Mouse (Mus musculus) urinary bladder, adult 18-20 months (tissue): ENCODE results near the gene Zp1.
A peak's percentile ranks its signal among the peaks of the same experiment; 100 is the strongest.

ENCODE experiments used
- DNase-seq, 2 experiments: peaks; one replicate each; pipeline ENCODE4 v3.0.0; 2022; ENCODE audit warnings: low spot score in 2 of 2, mixed read lengths in 2 of 2

Gene Zp1

DNA sequence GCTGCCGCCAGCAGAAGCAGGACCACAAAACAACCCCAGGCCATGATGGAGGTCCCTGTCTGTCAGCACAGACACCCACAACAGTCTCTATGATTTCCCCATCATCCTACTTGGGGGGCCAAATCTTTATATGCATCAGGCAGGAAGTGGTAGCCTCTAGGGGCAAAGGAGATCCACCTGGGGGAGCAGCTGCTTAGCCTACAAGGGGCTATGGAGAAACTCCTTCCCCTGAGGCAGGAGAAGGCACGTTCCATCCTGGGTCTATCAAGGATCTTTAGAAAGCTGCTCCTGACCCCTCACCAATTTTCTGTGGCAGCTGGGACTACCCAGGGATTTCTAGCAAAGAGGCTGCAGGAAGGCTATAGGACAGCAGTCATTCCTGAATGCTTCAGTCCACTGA, at the start of gene Zp1:
TSS of gene Zp1 (minus strand) at position 101 of the 400 bp plus-strand sequence.
- no peak for DNase-seq

GRCm38 (mm10) chr19:10968578-10968977, 48.1 kb upstream of the Zp1 start:
- no peak for DNase-seq

DNA sequence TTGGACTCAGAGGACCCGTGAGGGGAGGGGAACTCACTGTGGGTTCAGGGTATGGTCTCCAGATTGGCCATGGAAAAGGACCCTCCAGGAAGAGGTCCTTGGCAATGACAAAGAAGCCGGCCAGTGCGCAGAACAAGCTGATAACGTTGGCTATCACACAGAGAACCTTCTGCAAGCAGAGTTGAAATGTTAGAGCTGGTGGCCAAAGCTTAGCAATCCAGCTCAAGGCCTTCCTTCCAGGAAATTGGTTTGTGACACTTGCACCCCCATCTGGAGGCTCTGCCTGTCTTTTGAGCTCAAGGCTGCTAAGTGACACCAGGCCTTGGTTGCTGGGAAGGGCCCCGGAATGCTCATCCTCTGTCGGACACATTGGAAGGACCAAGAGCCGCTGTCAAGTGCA, 45.3 kb upstream of the Zp1 start:
- DNase-seq: no peak

DNA sequence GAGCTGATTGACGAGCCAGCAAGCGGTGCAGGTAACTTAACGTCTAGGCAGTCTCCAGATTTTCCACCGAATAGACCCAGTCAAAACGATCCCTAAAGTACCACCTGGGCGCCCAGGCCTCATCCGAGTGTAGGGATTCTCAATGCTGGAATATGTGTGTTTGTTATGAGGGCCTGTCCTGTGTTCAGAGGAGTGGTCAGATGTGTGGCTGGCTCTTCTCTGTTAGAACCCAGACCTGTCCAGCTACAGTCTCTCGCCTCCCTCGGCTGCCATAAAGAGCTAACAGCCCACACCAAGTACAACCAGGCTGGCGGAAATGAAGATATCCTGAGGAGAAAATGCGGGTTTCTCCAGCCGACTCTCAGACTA, 39.5 kb upstream of the Zp1 start:
- DNase-seq: no peak

DNA sequence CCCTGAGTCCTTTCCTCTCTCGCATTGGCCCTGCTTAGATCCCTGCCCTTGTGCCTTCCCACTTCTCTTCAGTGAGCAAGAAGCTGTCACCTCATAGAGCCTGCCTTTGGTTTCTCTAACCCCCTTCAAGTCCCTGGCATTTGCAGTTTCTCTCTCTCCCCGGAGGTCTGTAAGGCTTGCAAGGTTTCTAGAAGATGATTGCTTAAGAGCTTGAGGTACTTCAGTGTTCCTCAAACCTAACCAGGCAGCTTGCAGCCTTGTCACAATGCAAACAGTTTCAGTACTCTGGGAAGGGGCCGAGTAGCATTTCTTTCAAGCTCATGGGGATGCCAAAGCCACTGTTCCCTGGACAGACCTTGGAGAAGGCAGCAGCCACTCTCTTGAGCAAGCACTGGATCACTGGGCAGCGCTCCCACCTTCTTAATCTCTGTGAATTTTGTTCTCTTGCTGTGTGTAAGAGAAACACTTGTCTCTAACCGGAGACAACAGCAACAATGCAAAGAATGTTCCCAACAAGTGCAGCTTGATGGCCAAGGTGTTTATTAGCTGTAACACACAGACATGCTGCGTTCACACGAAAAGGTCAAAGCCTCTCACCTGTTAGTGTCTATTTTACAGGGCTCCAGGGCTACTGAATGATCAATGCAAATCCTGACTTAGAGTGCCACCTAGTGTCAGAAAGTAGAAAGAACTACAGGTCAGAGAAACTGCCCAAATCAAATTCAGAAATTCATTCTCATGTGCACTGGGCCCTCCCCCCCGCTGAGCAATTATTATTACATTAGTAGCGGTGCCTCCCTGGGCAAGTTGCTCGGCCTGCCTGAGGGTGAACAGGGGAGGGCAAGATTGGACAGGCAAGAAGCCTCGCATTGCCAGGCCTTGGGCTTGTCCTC, 38.9 kb upstream of the Zp1 start:
- peak; percentile 28 to 53 for DNase-seq

- DNase-seq: no peak
Observed at GRCm38 (mm10) chr19:10952021-10952939, 31.8 kb upstream of the Zp1 start.

GRCm38 (mm10) chr19:10949558-10949957, 29.1 kb upstream of the Zp1 start:
- no peak for DNase-seq

DNA sequence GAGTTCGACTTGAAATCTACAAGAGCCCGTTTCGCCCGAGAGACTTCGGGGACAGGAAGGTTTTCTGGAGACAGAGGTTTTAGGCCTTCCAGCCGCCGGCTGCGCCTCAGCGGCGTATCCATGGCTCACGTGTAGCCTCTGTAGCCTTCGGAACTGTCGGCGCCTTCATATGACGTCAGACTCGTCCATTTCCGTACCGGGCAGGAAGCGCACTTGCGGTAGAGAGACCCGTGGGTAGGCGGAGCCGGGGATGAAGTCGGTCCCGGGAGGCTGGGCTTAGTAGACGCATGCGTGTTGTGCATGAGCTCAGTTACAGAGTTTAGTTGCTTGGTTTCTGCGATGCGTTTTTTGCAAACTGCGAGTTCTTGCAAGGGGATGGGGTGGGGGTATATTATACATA, 28.7 kb upstream of the Zp1 start, which contains the start of gene Ccdc86:
TSS of gene Ccdc86 (minus strand) at position 155 of the 400 bp plus-strand sequence.
- peak; percentile 87 to 92 for DNase-seq

DNA sequence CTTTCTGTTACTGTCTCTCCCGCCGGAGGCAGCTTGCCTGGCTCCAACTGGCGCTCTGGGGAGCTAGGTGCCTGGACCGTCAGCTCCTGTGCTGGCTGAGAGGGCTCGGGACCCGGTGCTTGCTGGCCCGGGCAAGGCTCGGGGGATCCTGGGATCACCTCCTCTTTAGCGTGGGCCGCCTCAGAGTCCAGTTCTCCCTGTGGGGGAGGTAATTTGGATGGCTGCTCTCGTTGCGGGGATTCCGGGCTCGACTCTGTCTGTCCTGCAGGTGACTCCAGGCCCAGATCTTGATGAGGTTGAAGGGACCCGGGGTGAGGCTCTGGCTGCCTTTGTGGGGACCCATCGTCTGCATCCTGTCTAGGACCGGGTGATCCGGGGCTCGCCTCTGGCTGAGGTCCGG, 28.0 kb upstream of the Zp1 start:
- no peak for DNase-seq

GRCm38 (mm10) chr19:10947219-10947618, 26.8 kb upstream of the Zp1 start:
- DNase-seq: no peak

DNA sequence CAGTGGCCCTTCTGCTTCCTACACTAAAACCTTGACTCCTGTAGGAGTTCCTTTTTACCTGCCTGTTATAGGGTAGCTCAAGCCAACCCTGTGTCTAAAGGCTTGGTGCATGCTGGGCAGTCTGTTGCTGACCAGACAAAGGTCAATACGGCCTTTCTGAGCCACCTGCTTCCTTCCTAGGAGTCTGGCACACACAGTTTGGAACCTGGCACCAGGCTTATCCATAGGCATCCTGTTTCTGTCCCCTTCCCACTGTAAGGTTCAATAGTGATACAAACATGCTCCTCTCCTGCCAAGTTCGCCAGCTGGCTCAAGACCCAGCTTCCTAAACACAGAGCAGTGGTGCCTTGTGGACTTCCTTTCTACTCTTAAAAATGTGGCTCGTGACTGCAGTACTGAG, 26.1 kb upstream of the Zp1 start:
- DNase-seq: no peak

DNA sequence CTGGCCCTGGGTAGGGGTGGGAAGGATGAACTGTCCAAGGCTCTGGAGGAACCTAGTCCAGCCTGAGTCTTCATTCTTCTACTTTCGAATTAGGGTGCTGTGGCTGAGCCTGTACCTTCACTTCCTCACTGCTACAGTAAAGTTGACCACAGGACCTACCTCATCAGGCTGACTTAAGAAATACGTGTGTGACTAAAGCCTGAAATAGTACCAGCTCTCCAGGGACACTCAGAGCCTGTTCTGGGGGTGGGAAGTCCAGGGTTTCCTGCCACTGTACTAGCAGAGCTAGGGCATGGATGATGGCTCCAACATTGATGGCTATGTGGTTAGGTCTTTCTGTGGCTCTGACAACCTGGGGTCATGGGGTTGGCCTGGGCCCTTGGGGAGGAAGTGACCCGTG, 23.5 kb upstream of the Zp1 start:
- DNase-seq: no peak

- no peak for DNase-seq
Observed at GRCm38 (mm10) chr19:10940801-10941457, 20.5 kb upstream of the Zp1 start.

DNA sequence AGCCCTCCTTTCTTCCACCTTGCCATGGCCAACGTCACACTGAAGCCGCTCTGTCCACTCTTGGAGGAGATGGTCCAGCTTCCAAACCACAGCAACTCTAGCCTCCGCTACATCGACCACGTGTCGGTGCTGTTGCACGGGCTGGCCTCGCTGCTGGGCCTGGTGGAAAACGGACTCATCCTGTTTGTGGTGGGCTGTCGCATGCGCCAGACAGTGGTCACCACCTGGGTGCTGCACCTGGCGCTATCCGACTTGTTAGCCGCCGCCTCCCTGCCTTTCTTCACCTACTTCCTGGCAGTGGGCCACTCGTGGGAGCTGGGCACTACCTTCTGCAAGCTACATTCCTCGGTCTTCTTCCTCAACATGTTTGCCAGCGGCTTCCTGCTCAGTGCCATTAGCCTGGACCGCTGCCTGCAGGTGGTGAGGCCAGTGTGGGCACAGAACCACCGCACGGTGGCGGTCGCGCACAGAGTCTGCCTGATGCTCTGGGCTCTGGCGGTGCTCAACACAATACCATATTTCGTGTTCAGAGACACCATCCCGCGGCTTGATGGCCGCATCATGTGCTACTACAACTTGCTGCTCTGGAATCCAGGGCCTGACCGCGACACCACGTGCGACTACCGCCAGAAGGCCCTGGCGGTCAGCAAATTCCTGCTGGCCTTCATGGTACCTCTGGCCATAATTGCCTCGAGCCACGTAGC, 19.8 kb upstream of the Zp1 start:
- DNase-seq: peak; percentile 37 to 40

GRCm38 (mm10) chr19:10938771-10939170, 18.3 kb upstream of the Zp1 start:
- no peak for DNase-seq

GRCm38 (mm10) chr19:10937110-10937563, 16.7 kb upstream of the Zp1 start, which contains the start of gene Ptgdr2:
Gene Ptgdr2, plus strand, starts transcription at chr19:10937160.
- DNase-seq: no peak

GRCm38 (mm10) chr19:10936077-10936476, 15.6 kb upstream of the Zp1 start:
- no peak for DNase-seq

- no peak for DNase-seq
Observed at GRCm38 (mm10) chr19:10935029-10935428, 14.6 kb upstream of the Zp1 start.

DNA sequence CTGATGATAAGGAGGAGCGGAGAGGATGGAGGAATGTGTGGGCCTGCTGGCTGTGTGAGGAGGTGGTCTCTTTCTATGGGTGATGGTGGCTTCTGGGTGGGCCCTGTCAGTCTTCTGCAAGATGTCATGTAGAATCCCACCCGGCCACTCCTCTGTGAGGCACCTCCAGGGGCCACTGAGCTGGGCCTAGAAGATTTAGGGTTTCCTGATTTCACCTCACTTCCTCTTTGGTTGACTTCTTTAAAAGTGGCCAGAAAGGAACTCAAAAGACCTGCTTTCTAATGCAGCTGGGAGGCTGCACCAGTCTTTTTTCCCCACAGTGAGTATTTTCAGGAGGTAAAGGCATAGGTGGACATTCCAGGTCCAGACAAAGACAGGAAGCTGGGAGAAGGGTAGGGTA, 10.2 kb upstream of the Zp1 start:
- no peak for DNase-seq

- no peak for DNase-seq
Observed at GRCm38 (mm10) chr19:10926666-10927065, 6.2 kb upstream of the Zp1 start.

GRCm38 (mm10) chr19:10926123-10926621, 5.7 kb upstream of the Zp1 start:
- no peak for DNase-seq
